Mouse (Mus musculus) ovary, postnatal 14 days (tissue): ENCODE data around the gene Utrn.

Experiments
- DNase-seq: peaks from one replicate; pipeline ENCODE4 v3.0.0; 2022; ENCODE audit warnings: low spot score

The Utrn gene

DNA sequence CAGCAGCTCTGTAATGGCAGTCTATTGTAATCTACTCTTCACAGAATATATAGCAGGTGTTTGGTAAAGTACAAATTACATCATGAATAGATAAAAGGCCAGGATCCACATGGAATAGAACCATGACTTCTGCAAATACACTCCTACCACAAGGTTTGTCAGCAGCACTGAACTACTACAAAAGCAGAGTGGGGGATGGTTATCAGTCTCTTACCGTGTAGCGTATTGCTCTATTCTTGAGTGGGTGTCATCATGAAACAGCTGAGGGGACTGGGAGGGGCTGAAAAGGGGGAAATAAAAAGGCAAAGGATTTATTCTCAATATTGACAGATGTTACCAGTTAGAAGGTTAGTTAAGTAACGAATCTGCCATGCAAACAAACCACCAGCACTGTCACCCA, 454.2 kb downstream of the Utrn start:
- DNase-seq = no peak

DNA sequence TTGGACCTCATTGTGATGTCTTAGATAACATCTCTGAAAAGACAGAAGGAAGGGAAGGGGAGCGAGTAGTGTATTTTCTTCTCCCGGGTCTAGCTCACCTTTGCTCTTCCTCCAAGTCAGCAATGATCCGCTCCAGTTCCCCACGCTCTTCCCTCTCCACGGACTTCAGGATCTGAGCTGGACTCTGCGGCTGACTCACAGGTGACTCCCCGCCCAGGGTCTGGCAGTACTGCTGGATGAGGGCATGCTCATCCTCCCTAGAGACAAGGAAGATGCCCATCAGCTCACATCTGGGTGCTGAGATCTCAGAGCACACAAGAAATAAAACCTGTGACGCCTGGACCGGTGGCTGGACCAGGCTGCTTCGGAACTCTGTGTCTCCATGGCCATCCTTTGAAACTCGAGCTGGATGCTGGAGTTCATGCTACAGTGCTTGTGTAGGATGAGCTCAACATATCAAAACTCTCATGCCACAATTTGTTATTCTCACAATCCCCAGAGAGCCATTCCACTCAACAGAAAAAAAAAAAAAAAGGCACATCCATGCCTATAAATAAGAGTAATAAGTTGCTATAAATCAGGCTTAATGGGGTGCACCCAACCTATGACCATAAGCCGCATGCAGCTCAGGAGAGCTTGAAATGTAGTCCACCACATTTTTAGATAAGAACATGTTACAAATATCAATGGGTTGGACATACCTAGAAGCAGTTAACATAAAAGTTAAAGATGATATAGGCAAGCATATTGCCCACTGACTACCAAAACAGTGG, 462.6 kb downstream of the Utrn start:
- no peak for DNase-seq

DNA sequence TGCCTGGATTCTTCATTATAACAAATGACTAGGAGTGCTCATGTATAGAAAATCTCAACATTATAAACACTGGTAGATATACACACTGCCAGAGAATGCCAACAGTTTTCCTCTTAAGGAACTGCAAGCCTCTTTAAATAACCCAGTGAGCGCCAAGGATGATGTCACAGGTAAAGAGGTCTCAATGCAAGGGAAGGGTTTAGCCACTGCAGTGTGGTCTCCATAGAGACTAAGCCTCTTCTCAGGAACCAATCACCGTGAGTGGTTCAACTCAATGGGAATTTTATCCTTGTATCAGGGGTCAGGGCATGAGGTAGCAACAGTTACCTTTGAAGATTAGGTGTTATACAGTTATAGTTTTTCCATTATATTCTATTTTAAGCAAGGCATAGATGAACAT, 469.7 kb downstream of the Utrn start:
- DNase-seq = no peak

DNA sequence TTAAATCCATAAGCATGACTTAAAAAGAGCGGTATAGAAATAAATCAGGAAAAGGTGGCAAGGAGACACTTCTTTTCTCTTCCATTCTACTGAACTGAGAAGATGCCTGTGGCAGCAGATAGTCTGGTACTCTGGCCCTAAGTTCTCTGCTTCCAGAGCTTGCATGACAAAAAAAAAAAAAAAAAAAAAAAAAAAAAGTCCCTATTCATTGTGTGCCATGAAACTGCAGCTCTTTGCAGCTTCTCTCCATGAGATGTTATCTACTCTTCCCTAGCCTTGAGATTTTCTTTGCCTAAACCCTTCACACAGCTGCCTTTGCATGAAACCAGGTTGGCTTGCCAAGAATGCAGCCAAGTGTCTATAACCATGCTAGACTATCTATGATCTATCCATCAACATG, 489.0 kb downstream of the Utrn start:
- no peak for DNase-seq

DNA sequence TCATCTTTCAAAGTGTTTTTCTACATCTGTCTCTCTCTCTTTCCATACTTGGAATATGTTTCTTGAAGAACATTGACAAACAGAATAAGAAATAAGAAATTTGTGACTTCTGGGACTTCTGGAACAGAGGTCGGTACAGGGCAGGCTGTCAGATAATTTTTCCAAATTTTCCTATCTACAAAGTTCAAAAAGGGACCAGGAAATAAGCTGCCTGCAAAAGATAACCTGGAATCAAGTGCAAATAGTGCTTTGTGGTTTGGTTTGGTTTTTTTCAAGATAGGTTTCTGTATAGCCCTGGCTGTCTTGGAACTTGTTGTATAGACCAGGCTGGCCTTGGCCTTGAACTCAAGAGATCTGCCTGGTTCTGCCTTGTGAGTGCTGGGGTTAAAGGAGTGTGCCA, 490.0 kb downstream of the Utrn start:
- DNase-seq = no peak

DNA sequence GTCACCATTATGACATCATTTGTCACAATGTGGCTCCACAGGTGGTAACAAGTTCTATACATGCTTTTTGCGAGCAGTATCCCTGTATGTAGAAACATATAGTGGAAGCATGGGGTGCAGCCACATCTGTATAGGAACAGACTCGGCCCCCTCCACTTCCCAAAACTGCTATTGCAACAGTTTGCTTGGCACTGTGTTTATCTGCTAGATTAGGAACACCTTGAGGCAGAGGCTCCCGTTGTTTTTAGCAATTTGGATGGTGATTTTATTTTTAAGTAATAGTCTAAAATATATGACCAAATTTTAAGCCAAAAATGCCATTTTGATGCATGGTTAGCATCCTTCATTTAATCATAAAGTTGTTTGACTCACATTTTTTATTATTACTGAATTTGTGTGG, 491.4 kb downstream of the Utrn start:
- DNase-seq = no peak

DNA sequence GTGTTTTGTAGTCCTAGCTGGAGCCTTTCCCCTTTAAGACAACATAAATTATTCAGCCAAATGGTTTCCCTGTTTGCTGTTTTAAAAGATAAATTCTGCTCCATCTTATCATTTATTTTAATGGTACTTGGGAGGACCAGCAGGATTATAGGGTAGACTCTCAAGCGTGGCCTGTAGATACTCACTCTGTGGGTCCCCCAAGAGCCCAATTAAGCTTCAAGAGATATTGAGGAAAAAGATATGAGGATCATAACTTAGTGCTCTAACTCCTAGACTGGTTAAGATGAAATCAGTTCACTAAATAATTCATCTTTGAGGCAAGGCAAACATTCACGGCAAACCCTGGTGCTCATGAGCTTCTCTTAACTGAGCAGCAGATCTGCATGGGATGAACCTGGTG, 493.1 kb downstream of the Utrn start:
- DNase-seq = no peak

DNA sequence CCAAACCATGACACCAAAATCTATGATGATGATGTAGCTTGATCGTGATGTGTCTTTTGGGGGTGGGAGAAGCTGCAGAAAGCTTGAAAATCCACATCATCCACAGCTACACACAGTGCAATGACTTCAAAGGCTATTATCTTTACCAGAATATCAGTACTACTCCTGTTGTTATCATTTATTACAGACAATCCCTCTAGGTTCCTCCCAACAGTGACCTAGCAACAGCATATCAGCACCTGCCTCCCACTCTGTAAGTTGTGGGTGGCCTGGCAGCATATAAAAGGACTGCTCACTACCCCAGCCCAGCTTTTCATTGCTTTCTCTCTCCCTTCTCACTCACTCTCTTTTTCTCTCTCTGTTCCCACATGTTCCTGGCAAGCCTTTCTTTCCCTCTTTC, 494.4 kb downstream of the Utrn start:
- no peak for DNase-seq

DNA sequence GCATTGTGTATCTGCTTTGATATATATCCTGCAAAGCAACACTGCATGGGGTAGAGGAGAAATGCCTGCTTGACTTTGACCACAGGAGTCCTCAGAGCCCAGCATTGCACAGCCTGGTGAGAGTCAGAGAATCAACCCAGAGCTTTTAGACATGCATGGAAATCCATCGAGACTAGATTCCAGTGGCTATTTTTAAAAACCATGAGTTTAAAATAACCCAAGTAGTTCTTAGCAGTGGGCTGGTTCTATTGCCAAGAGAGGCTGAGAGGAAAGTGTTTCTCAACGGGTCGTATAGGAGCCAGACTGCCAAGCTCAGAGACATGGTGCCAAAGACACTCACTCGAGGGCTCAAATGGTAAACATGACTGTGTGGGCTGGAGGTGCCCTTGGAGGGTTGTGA, 514.6 kb downstream of the Utrn start:
- DNase-seq = no peak

DNA sequence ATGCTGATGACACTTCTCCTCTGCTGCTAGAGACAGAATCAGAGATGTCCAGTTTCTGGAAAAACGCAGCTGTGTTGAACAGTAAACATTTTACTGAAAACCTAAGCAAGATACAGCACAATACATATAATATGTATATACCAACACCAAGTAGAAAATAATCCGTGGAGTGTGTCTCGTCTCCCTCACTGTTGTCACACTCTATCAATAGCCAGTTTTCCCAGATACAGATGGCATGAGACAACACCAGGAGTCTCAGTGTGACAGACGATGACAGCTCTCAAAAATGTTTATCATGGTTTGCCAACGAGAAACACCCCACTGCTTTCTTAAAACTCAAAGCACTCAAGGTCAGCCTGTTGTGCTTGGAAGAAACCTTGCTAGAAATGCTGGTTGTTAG, 515.1 kb downstream of the Utrn start:
- DNase-seq = no peak

DNA sequence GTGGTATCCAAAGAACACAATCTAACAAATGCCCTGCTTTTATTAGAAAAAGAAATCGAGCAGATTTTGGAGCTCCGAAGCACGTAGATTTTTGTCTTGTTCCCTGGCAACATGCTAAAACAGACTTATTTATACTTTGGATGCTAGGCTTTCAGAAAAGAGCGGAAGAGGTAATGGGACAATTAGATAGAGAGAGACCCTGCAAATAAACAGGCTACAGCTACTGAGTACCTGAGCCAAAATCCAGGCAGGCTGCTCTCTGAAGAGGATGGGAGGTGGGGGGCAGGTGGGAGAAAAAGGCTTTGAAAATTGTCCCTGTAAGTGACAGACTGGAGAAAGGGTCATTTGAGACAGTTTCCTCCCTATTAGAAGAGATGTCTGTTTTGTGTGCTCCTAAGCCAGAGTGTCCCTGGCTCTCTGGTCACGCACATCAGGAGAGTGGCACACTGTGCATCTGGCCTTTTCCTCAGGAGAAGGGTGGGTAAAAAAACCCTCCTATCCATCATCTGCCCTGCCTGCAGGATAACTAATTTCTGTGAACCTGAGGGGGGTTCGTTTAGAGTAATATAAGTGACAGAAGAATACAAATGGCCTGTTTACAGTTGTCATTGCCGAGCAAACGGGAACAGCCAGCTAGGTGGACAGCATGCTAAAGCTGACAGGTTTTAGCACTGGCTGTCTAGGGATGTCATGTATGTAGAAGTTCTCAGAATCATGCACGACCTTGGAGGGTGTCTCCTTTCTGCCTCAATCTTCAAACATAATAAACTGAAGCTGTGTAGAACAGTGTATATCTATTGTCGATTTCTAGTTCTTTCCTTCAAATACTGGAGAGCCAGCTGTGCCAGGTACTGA, 529.2 kb downstream of the Utrn start:
- no peak for DNase-seq

DNA sequence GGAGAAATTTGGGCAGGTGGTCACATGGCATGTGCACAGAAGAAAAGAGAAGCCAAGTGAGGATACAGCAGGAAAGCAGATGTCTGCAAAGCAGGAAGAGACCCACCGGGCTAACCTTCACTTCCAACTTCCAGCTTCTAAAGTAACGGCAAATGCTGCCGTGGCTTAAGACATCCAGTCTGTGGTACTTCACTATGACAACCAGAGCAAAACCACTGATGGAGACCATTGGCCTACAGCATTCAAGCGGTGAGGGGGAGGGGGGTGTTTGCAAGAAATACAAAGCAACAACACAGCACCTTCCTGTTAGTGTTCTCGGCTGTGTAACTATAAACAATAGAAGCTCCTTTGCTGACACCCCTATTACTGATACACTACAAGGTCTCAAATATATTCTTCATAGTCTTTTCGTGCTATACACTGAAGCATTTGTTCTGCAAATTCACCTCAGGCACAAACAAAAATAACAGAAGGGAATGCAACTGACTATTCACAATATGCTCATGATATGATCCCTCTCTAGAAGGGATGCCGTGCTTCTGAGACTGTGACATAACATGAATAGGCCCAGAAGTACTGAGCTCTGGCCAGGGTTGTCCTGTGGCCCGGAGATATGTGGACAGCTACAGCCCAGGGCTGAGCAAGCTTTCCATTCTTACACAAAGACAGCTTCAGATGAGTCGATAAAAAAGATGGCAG, 530.0 kb downstream of the Utrn start:
- DNase-seq = no peak
